Mouse (Mus musculus) T-helper 17 cell (primary cell): Measurements from ENCODE around the gene Kiss1.

Experiments used
- in situ Hi-C, 2 experiments: fragments of 300-600 bp; cut with MboI, MseI; formaldehyde crosslinking; loops; 1 replicate in 1 of 2; 2 replicates in 1 of 2; pipeline ENCODE4 v1.15.1; 2025; ENCODE audit warnings: high pct_unique_total_duplicates in 2 of 2

Gene Kiss1

GRCm38 (mm10) chr1:133356330-133356729, 34.7 kb downstream of the Kiss1 start:
- in situ Hi-C loops: loop anchor here in 1 of 2 experiments (10.0 kb wide), 1 partner anchor 182 kb away; no protein-coding TSS in a partner anchor

GRCm38 (mm10) chr1:133361006-133361405, 39.3 kb downstream of the Kiss1 start:
- in situ Hi-C loops: no loop called here

- in situ Hi-C loops: no loop called here
These were observed 40.4 kb downstream of the Kiss1 start for GRCm38 (mm10) chr1:133362103-133362502.

- in situ Hi-C loops: no loop called here
These were observed 41.8 kb downstream of the Kiss1 start, which contains the start of gene Etnk2 for GRCm38 (mm10) chr1:133363276-133364021. Etnk2 (plus strand) TSS chr1:133363572.

GRCm38 (mm10) chr1:133364022-133364630, 42.5 kb downstream of the Kiss1 start:
- in situ Hi-C loops: no loop called here

- in situ Hi-C loops: no loop called here
These were observed 43.2 kb downstream of the Kiss1 start for GRCm38 (mm10) chr1:133364890-133365289.

GRCm38 (mm10) chr1:133366951-133367605, 45.4 kb downstream of the Kiss1 start:
- in situ Hi-C loops: no loop called here

- in situ Hi-C loops: no loop called here
These were observed 46.2 kb downstream of the Kiss1 start for GRCm38 (mm10) chr1:133367606-133368488.

GRCm38 (mm10) chr1:133368644-133369043, 47.0 kb downstream of the Kiss1 start:
- in situ Hi-C loops: no loop called here

- in situ Hi-C loops: no loop called here
These were observed 48.7 kb downstream of the Kiss1 start for GRCm38 (mm10) chr1:133370352-133370751.

GRCm38 (mm10) chr1:133371431-133371830, 49.8 kb downstream of the Kiss1 start:
- in situ Hi-C loops: no loop called here

GRCm38 (mm10) chr1:133372113-133372512, 50.4 kb downstream of the Kiss1 start:
- in situ Hi-C loops: no loop called here

- in situ Hi-C loops: no loop called here
These were observed 54.1 kb downstream of the Kiss1 start for GRCm38 (mm10) chr1:133375696-133376346.

GRCm38 (mm10) chr1:133377547-133377946, 55.9 kb downstream of the Kiss1 start:
- in situ Hi-C loops: no loop called here
